Mouse (Mus musculus) brain, adult 10 weeks (tissue): ENCODE data around the gene Zmynd10. TPM values are rescaled to one million over a fixed set of nuclear protein-coding genes. Genes with fewer than 3 reads are reported as not detected.

Source experiments
- polyA plus RNA-seq: library from polyadenylated mRNA; stranded (reverse); fragments of 350-450 nt; fragmentation: Illumina TruSeq; extraction: RNeasy Lipid Tissue Mini Kit (QIAGEN cat#74804); gene quantifications from one replicate; pipeline ENCODE4 v1.2.3, GENCODE M21; 2015; ENCODE audit warnings: low read depth, low replicate concordance

Zmynd10 gene
- polyA plus RNA-seq = 5.0 TPM

DNA sequence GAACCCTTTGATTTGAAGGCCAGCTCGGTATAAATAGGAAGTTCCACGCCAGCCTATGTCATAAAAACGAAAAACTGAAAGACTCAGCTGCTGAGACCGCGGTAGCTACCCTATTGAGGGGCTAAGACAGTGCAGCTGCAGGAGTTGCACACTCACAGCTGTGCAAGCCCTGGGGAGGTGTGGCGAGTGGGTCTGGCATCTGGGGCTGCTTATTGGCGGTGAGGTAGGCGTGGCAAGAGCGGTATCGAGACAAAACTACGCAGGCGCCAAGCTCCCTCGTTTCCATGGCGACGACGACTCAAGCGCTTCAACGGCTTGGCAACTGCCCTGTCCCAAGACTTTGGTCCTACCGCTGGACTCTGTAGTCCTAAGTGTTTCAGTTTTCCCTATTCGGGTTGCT, at the start of gene Zmynd10:
Gene Zmynd10, plus strand, starts transcription at position 273 of the 400 bp plus-strand sequence.

GRCm38 (mm10) chr9:107533791-107534407, 13.2 kb upstream of the Zmynd10 start, which contains the start of gene Tmem115:
Tmem115 (plus strand) TSS chr9:107533945.

GRCm38 (mm10) chr9:107541474-107542351, 5.4 kb upstream of the Zmynd10 start, which contains the start of the genes Cyb561d2 and Nprl2:
Cyb561d2 (minus strand) TSS chr9:107542193.
Nprl2 (plus strand) TSS chr9:107542226.

DNA sequence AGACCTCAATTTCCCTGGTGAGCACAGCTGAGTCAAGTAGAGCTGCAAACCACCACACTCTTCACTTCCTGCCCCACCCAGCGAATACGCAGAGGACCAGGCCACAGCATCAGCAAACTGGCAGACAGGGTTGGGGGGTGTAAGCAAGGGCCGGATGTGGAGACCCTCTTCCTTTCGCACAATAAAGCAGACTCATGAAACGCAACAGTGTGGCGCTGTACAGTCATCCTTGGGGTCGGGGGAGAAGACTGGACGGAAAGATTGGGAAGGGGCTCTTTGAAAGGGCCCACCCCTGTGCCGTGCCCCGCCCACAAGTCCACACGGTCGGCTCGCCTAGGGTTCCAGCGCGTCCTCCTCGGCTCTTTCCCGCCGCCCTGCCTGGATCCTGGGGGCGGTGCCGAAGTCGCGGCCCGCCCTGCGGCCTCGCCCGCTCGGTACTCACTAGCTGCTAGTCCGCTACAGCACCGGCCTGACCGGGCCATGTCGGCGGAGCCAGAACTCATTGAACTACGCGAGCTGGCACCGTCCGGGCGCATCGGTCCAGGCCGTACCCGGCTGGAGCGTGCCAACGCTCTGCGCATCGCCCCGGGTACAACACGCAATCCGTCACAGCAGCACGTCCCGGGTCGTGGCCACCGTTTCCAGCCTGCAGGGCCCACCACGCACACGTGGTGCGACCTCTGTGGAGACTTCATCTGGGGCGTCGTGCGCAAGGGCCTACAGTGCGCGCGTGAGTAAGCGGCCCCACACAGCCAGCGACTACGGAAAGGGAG, 4.2 kb downstream of the Zmynd10 start, which contains the start of gene Rassf1:
Gene Rassf1, plus strand, starts transcription at position 439 of the 773 bp plus-strand sequence.

DNA sequence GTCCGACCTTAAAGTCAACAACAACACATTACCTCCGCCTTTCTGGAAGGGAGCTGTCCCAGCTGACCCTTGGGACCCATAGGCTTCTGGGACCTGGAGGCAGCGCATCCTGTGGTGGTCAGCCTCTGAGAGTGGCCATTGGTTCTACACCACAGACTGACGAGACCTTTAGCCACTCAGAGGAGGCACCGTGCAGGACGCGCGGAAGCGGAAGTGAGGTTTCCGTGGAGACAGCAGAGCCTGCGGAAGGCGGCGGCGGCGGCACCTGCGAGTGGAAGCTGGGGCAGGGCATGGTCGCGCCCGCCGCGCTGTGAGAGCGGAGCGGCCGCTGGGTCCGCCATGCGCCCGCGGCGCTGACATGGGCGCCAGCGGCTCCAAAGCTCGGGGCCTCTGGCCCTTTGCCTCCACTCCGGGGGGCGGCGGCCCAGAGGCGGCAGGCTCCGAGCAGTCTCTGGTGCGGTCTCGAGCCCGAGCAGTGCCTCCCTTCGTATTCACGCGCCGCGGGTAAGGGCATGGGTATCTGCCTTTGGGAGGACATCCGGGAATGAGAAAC, 16.0 kb downstream of the Zmynd10 start, which contains the start of gene Tusc2:
Gene Tusc2, plus strand, starts transcription at position 227 of the 553 bp plus-strand sequence.

DNA sequence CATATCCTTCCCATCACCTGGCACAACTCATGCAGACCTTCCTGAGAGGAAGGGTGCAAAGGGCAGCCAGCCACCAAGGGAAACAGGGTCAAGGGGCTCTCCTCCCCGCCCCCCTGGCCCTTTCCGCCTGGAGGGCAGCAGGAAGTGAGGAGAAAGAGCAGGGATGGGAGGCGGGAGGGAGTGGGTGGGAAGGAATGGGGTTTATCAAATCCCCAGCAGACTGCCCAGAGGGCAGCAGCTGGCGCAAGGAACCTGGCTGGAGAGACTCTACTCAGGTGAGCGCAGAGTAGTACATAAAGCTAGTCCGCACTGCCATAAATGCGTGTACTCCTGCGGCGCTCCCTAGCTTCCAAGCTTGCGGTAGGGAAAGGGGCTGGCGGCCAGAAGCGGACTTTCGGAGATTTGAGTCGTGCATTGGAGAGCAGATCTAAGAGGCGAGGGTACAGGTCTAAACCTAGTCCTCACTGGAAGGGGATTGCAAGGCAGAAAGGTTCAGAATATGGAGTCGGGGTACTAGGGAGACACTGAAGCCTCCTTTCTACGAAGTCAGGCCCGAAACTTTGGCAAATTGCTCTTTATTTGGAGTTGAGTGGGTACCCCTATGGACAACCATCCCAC, 20.7 kb downstream of the Zmynd10 start, which contains the start of gene Hyal2:
Gene Hyal2, plus strand, starts transcription at position 244 of the 618 bp plus-strand sequence.

GRCm38 (mm10) chr9:107576357-107577107, 29.4 kb downstream of the Zmynd10 start, which contains the start of gene Hyal1:
Hyal1 (plus strand) TSS chr9:107576927.

GRCm38 (mm10) chr9:107578587-107578986, 31.5 kb downstream of the Zmynd10 start, which contains the start of gene Naa80:
Naa80 (plus strand) TSS chr9:107578887.

GRCm38 (mm10) chr9:107580501-107581317, 33.6 kb downstream of the Zmynd10 start, which contains the start of gene Hyal3:
Hyal3 (plus strand) TSS chr9:107580818.

DNA sequence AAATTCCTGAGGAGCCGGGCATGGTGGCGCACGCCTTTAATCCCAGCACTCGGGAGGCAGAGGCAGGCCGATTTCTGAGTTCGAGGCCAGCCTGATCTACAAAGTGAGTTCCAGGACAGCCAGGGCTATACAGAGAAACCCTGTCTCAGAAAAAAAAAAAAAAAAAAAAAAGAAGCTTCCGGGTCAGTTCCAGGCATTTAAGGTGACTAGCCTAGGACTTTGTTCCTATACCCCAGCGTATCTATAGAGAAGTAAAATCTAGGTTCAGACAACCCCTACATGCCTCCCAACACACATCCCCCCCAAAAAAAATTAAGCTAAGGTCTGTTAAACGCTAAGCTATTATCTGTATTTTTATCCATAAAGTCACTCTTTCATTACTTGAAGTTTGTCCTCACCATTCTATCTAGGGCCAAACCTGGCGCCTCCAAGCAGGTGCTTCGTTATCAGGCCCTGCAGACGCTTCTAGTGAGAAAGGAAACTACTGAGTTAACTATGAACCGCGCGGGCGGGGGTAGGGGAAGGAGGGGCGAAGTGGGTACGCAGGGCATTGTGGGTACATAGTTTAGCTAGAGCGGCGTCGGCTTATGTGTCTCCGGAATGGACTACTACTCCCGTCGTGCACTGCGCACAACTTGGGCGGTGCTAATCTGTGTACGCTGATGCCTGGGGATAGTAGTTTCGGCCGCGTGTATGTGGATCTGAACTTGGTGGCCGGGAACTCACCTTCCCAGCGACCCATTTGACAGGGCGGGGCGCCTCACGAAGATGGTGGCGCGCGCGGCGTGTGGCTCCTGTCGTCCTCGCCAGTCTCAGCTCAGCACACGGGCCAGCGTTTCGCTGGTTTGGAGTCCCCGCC, 40.1 kb downstream of the Zmynd10 start, which contains the start of gene Ifrd2:
Gene Ifrd2, plus strand, starts transcription at position 669 of the 859 bp plus-strand sequence.

Other genes starting within 250 kb of the Zmynd10 start
- gene Hemk1, start 208.9 kb upstream of the Zmynd10 start, polyA plus RNA-seq = 21.8 TPM
- 4.8 TPM for gene 6430571L13Rik, start 206.7 kb upstream of the Zmynd10 start, polyA plus RNA-seq
- gene Cacna2d2, start 147.7 kb upstream of the Zmynd10 start, polyA plus RNA-seq = 24.0 TPM
- 28.6 TPM for gene Tmem115, start 13.4 kb upstream of the Zmynd10 start, polyA plus RNA-seq
- gene Cyb561d2, start 5.1 kb upstream of the Zmynd10 start, polyA plus RNA-seq = 25.1 TPM
- gene Nprl2, start 5.1 kb upstream of the Zmynd10 start, polyA plus RNA-seq = 63.2 TPM
- gene Rassf1, start 4.3 kb downstream of the Zmynd10 start, polyA plus RNA-seq = 17.8 TPM
- 143 TPM for gene Tusc2, start 16.0 kb downstream of the Zmynd10 start, polyA plus RNA-seq
- 12.1 TPM for gene Hyal2, start 20.6 kb downstream of the Zmynd10 start, polyA plus RNA-seq
- gene Hyal1, start 29.6 kb downstream of the Zmynd10 start, polyA plus RNA-seq = 4.5 TPM
- gene Naa80, start 31.6 kb downstream of the Zmynd10 start, polyA plus RNA-seq = 13.9 TPM
- gene Hyal3, start 33.5 kb downstream of the Zmynd10 start, polyA plus RNA-seq = 0.57 TPM
- gene Ifrd2, start 40.3 kb downstream of the Zmynd10 start, polyA plus RNA-seq = 12.0 TPM
- gene Sema3b, start 61.9 kb downstream of the Zmynd10 start, polyA plus RNA-seq = 2.2 TPM
- gene Gnai2, start 88.1 kb downstream of the Zmynd10 start, polyA plus RNA-seq = 173 TPM
- gene Slc38a3, start 122.2 kb downstream of the Zmynd10 start, polyA plus RNA-seq = 76.0 TPM
- not detected for gene Gnat1, start 132.4 kb downstream of the Zmynd10 start, polyA plus RNA-seq
- 13.8 TPM for gene Sema3f, start 163.2 kb downstream of the Zmynd10 start, polyA plus RNA-seq
- gene Rbm5, start 223.7 kb downstream of the Zmynd10 start, polyA plus RNA-seq = 105 TPM